Mouse (Mus musculus) hindbrain, embryonic 14.5 days (tissue): ENCODE results near the gene Aurka. TPM values are rescaled to one million over a fixed set of nuclear protein-coding genes. Genes with fewer than 3 reads are reported as not detected.

Experiments used
- ATAC-seq: fragments of 200-750 bp; cut with Nextera tagmentation; 2 replicates; pipeline ENCODE4 v1.8.0; 2017; ENCODE audit warnings: moderate number of reproducible peaks, mild to moderate bottlenecking, moderate TSS enrichment, moderate library complexity; ENCODE audit not compliant: low FRiP score
- DNase-seq: peaks from one replicate; pipeline ENCODE4 v3.0.0-alpha.2; 2015; ENCODE audit warnings: low spot score
- H3K27ac ChIP-seq: fragments of 300-500 bp; sonication (generic); 2 replicates; pipeline ENCODE4 v1.5.1; 2014; ENCODE audit warnings: mild to moderate bottlenecking, moderate library complexity
- H3K27me3 ChIP-seq: fragments of 300-500 bp; sonication (generic); 2 replicates; pipeline ENCODE4 v1.6.1; 2014; ENCODE audit warnings: mild to moderate bottlenecking, low read length, mixed read lengths; ENCODE audit not compliant: control insufficient read depth, insufficient read depth
- H3K36me3 ChIP-seq: fragments of 300-500 bp; sonication (generic); replicated peaks from 2 replicates; pipeline ENCODE4 v1.6.1; 2014; ENCODE audit not compliant: control insufficient read depth, insufficient read depth
- H3K4me1 ChIP-seq: fragments of 300-500 bp; sonication (generic); replicated peaks from 2 replicates; pipeline ENCODE4 v1.6.1; 2014; ENCODE audit warnings: antibody characterized with exemption, low read length, mixed read lengths; ENCODE audit not compliant: control insufficient read depth, insufficient read depth
- H3K4me2 ChIP-seq: fragments of 300-500 bp; sonication (generic); replicated peaks from 2 replicates; pipeline ENCODE4 v1.6.1; 2014; ENCODE audit warnings: mild to moderate bottlenecking, moderate library complexity
- H3K4me3 ChIP-seq: fragments of 300-500 bp; sonication (generic); replicated peaks from 2 replicates; pipeline ENCODE4 v1.5.1; 2014; ENCODE audit warnings: mild to moderate bottlenecking, low read length
- H3K9ac ChIP-seq: fragments of 300-500 bp; sonication (generic); 2 replicates; pipeline ENCODE4 v1.6.1; 2014
- H3K9me3 ChIP-seq: fragments of 300-500 bp; sonication (generic); 2 replicates; pipeline ENCODE4 v1.6.1; 2016; ENCODE audit warnings: low read length; ENCODE audit not compliant: control insufficient read depth
- WGBS: fragments of 180-500 bp; shearing (Covaris S2); extraction: QIAGEN DNeasy Blood & Tissue Kit; methylation state at CpG from one replicate; pipeline ENCODE4 v1.1.7; 2014; 5-methylcytosine and 5-hydroxymethylcytosine counted together
- polyA plus RNA-seq: library from polyadenylated mRNA; unstranded; fragments of >200 nt; fragmentation: Nextera tagmentation; extraction: Ambion mirVana; gene quantifications from 2 replicates; pipeline ENCODE4 v1.2.1, GENCODE M21; 2014

Gene Aurka
- polyA plus RNA-seq, result 18.8 and 19.9 TPM in 2 replicates

- peak within 1 kb of the TSS; percentile 93 for H3K9ac ChIP-seq
- WGBS, result under 1% methylated on average over 66 of the region's 66 CpGs
- peaks cover 28% of the 10 kb centered on the region for H3K36me3 ChIP-seq
- H3K27ac ChIP-seq, result peak within 1 kb of the TSS; percentile 88
- H3K27me3 ChIP-seq, result no peaks in the 10 kb centered on the region
- peak within 1 kb of the TSS; percentile 80 for H3K4me2 ChIP-seq
- peak within 1 kb of the TSS; percentile 97 for H3K4me3 ChIP-seq
- ATAC-seq (peak; percentile 98), DNase-seq (peak; percentile 96)
- H3K4me1 ChIP-seq, result peaks cover 9% of the 10 kb centered on the region
- H3K9me3 ChIP-seq, result no peaks in the 10 kb centered on the region
Measured at GRCm38 (mm10) chr2:172370411-172371223, at the start of gene Aurka, which contains the start of gene Cstf1. Aurka (minus strand) TSS chr2:172370535. Cstf1 (plus strand) TSS chr2:172370681.

DNA sequence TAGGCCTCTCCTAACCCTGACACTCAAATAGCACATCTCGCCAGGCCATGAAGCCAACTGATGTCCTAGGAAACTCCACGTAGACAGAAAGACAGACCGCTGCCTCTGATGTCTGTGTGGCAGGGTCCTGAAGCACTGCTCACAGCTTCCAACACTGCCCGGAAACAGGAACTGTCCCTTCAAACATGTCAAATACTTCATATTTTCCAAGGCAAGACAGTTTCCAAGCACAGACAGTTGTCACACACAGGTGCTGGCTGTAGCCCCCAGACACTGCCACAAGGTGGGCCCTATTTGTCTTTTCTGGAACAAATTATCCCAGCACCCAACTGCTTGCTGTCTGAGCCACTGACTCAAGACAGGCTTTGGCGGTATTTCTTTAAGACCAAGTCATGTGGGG, 47.9 kb upstream of the Aurka start:
- H3K27ac ChIP-seq, result no peak overlapping the region

GRCm38 (mm10) chr2:172416876-172417275, 46.5 kb upstream of the Aurka start:
- H3K4me3 ChIP-seq, result no peak overlapping the region
- no peaks in the 10 kb centered on the region for H3K27me3 ChIP-seq
- DNase-seq (no peak), ATAC-seq (no peak)
- no peak overlapping the region for H3K9ac ChIP-seq
- H3K27ac ChIP-seq, result no peak overlapping the region
- 92% methylated on average over 5 of the region's 5 CpGs for WGBS
- H3K36me3 ChIP-seq, result no peaks in the 10 kb centered on the region
- H3K4me1 ChIP-seq, result 0 out of 2 replicates have a peak, but pooled peaks cover 2% of the 10 kb centered on the region
- no peaks in the 10 kb centered on the region for H3K9me3 ChIP-seq
- H3K4me2 ChIP-seq, result no peak overlapping the region

More for the DNA sequence above, 47.9 kb upstream of the Aurka start:
- no peak for ATAC-seq
- 88% methylated on average over 5 of the region's 5 CpGs for WGBS
- no peaks in the 10 kb centered on the region for H3K27me3 ChIP-seq
- no peaks in the 10 kb centered on the region for H3K36me3 ChIP-seq
- H3K9me3 ChIP-seq, result no peaks in the 10 kb centered on the region
- DNase-seq, result no peak
- no peaks in the 10 kb centered on the region for H3K4me1 ChIP-seq
- no peak overlapping the region for H3K9ac ChIP-seq
- no peak overlapping the region for H3K4me2 ChIP-seq
- H3K4me3 ChIP-seq, result no peak overlapping the region

GRCm38 (mm10) chr2:172416218-172416617, 45.9 kb upstream of the Aurka start:
- DNase-seq (no peak), ATAC-seq (no peak)
- Histone ChIP-seq H3K9me3 (no peaks in the 10 kb centered on the region), H3K27ac (no peak overlapping the region), H3K9ac (no peak overlapping the region), H3K36me3 (no peaks in the 10 kb centered on the region), H3K4me1 (0 out of 2 replicates have a peak, but pooled peaks cover 2% of the 10 kb centered on the region), H3K4me3 (no peak overlapping the region), H3K4me2 (no peak overlapping the region), H3K27me3 (no peaks in the 10 kb centered on the region)
- 63% methylated on average over 12 of the region's 12 CpGs for WGBS

GRCm38 (mm10) chr2:172413894-172414293, 43.6 kb upstream of the Aurka start:
- Histone ChIP-seq H3K36me3 (no peaks in the 10 kb centered on the region), H3K4me2 (no peak overlapping the region), H3K27ac (no peak overlapping the region), H3K4me3 (no peak overlapping the region), H3K4me1 (0 out of 2 replicates have a peak, but pooled peaks cover 2% of the 10 kb centered on the region), H3K27me3 (no peaks in the 10 kb centered on the region), H3K9ac (no peak overlapping the region), H3K9me3 (no peaks in the 10 kb centered on the region)
- 41% methylated on average over 5 of the region's 5 CpGs for WGBS
- no peak for DNase-seq
- ATAC-seq, result no peak

DNA sequence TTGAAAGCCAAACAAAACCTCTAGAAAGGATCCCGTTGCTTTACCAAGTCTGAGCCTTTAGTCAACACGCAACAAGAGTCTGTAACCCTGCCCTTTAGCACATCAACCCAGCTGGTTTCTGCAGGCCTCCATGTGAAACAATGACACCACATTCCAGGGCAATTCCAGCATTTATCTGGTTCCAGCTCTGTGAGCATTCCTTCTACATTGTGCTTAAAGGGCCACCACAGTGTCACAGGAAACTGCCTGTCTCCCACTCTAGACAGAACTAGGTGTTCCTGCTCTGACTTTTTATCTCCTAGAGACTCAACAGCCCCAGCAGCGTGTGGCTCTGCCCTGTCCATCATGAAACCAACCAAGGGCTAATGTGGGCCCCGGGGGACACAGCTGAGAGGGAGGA, 42.9 kb upstream of the Aurka start:
- 15% methylated on average over 4 of the region's 4 CpGs for WGBS
- no peak overlapping the region for H3K27ac ChIP-seq

GRCm38 (mm10) chr2:172412454-172412853, 42.1 kb upstream of the Aurka start:
- Histone ChIP-seq H3K27ac (no peak overlapping the region), H3K36me3 (no peaks in the 10 kb centered on the region), H3K4me2 (peak overlapping the region; percentile 7; the same call in 1 of the 2 replicates), H3K9me3 (no peaks in the 10 kb centered on the region), H3K4me3 (no peak overlapping the region), H3K4me1 (0 out of 2 replicates have a peak, but pooled peaks cover 2% of the 10 kb centered on the region), H3K27me3 (no peaks in the 10 kb centered on the region), H3K9ac (no peak overlapping the region)
- 8% methylated on average over 9 of the region's 9 CpGs for WGBS
- DNase-seq (peak; percentile 44), ATAC-seq (peak; percentile 65; the same call in 1 of the 2 replicates)

More for the DNA sequence above, 42.9 kb upstream of the Aurka start:
- Histone ChIP-seq H3K9me3 (no peaks in the 10 kb centered on the region), H3K36me3 (no peaks in the 10 kb centered on the region), H3K4me2 (no peak overlapping the region), H3K9ac (no peak overlapping the region), H3K4me3 (no peak overlapping the region), H3K27me3 (no peaks in the 10 kb centered on the region), H3K4me1 (0 out of 2 replicates have a peak, but pooled peaks cover 2% of the 10 kb centered on the region)
- no peak for DNase-seq
- no peak for ATAC-seq

DNA sequence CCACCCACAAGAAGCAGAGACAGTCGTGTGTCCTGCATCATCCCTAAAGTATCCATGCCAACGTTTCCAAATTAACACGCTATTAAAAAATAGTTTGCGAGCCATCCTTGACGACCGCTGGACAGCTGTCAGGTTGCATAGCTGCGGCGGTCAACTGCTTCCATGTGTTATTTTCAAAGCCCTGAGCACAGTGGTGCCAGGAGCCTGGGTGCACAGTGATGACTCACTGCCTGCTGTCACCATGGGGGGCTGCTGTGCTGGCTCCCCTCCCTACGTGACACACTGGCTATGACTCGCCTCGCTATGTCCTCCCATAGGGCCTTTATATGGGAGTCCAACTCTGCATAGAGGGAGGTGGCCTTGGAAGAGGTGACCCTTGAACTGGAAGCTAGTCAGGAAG, 40.8 kb upstream of the Aurka start:
- ATAC-seq (no peak), DNase-seq (no peak)
- H3K36me3 ChIP-seq, result no peaks in the 10 kb centered on the region
- H3K4me3 ChIP-seq, result no peak overlapping the region
- 83% methylated on average over 11 of the region's 11 CpGs for WGBS
- no peaks in the 10 kb centered on the region for H3K27me3 ChIP-seq
- no peak overlapping the region for H3K9ac ChIP-seq
- H3K27ac ChIP-seq, result no peak overlapping the region
- 0 out of 2 replicates have a peak, but pooled peaks cover 2% of the 10 kb centered on the region for H3K4me1 ChIP-seq
- no peak overlapping the region for H3K4me2 ChIP-seq
- no peaks in the 10 kb centered on the region for H3K9me3 ChIP-seq

DNA sequence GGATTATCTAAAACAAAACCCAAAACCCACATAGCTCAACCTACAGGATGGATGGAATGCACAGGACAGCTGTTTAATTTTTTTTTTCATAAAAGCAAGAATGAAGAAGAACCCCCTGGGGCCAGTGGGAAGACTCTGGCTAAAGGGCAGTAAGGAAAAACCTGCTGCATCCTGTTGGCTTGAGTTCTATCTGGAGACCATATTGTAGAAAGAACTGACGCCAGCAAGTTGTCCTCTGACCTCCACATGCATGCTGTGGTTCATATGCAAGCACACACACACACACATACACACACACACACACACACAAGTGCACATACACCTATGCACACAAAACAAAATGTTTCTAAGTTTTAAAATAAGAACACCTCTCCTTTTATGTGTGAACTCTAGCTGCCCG, 40.4 kb upstream of the Aurka start:
- Histone ChIP-seq H3K4me1 (0 out of 2 replicates have a peak, but pooled peaks cover 2% of the 10 kb centered on the region), H3K9ac (no peak overlapping the region), H3K9me3 (no peaks in the 10 kb centered on the region), H3K27ac (no peak overlapping the region), H3K4me3 (no peak overlapping the region), H3K4me2 (no peak overlapping the region), H3K27me3 (no peaks in the 10 kb centered on the region), H3K36me3 (no peaks in the 10 kb centered on the region)
- 80% methylated on average over 2 of the region's 2 CpGs for WGBS
- ATAC-seq, result no peak
- DNase-seq, result no peak
